Mouse (Mus musculus): ENCODE measurements around the gene Idh1. TPM values are rescaled to one million over a fixed set of nuclear protein-coding genes. Genes with fewer than 3 reads are reported as not detected.

Idh1 gene
- polyA plus RNA-seq, 1 experiment: 18.4 TPM

DNA sequence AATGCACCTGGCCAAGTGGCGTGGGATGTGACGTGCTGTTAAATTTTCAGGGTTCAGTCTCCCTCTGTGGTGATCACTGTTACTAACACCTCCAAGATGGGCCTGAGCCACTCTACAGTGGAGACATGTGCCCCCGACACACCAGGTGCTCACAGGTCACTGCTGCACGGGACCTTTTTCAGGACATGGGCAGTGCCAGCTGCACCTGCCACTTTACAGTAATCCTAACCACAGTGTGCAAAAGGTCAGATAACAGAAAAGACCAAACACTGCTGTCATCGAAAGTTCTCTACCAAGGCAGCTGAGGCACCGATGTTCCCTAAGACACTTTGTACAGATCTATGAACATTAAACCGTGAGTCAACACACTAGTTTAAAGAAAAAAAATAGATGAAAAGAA lies 16.8 kb downstream of the Idh1 start:
- H3K27ac ChIP-seq (ENCODE audit: control insufficient read depth, insufficient read depth, low read depth, low read length): no peak overlapping the region
- no peaks in the 10 kb centered on the region for H3K36me3 ChIP-seq (ENCODE audit: control insufficient read depth, insufficient read depth, low read length)
- no peak for TF ChIP-seq CTCF (IDR thresholded peaks at IDR 0.05; ENCODE audit: control insufficient read depth, insufficient read depth, insufficient replicate concordance, low read depth, low read length)
- H3K4me3 ChIP-seq (ENCODE audit: control insufficient read depth, low read depth, low read length): no peak overlapping the region
- H3K27me3 ChIP-seq (ENCODE audit: control insufficient read depth, insufficient read depth, low read length): no peaks in the 10 kb centered on the region
- no peaks in the 10 kb centered on the region for H3K4me1 ChIP-seq (ENCODE audit: control insufficient read depth, insufficient read depth, low read length)

DNA sequence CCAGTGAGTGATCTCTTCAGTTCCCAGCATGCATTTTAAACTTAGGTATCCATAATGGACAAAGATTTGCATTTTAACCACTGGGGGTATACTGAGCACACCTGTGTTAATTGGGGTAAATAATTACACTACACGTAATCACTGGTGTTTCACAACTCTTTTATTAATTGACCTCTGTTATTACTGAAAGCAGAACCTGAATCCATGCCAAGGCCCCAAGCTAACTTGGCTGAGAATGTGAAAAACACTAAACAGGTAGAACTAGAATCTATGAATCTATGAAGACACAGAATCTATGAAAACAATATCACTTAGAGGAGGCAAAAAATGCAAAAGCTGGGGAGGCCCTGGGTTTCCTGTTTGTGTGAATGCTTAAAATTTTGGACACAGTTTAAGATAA lies 18.8 kb downstream of the Idh1 start:
- no peak overlapping the region for H3K27ac ChIP-seq (ENCODE audit: control insufficient read depth, insufficient read depth, low read depth, low read length)
- TF ChIP-seq POLR2A (IDR thresholded peaks at IDR 0.05; ENCODE audit: control insufficient read depth, low read depth, low read length) (no peak), CTCF (IDR thresholded peaks at IDR 0.05; ENCODE audit: control insufficient read depth, insufficient read depth, insufficient replicate concordance, low read depth, low read length) (no peak)
- H3K4me3 ChIP-seq (ENCODE audit: control insufficient read depth, low read depth, low read length): no peak overlapping the region
- no peaks in the 10 kb centered on the region for H3K27me3 ChIP-seq (ENCODE audit: control insufficient read depth, insufficient read depth, low read length)
- H3K4me1 ChIP-seq (ENCODE audit: control insufficient read depth, insufficient read depth, low read length): no peaks in the 10 kb centered on the region
- no peaks in the 10 kb centered on the region for H3K36me3 ChIP-seq (ENCODE audit: control insufficient read depth, insufficient read depth, low read length)

DNA sequence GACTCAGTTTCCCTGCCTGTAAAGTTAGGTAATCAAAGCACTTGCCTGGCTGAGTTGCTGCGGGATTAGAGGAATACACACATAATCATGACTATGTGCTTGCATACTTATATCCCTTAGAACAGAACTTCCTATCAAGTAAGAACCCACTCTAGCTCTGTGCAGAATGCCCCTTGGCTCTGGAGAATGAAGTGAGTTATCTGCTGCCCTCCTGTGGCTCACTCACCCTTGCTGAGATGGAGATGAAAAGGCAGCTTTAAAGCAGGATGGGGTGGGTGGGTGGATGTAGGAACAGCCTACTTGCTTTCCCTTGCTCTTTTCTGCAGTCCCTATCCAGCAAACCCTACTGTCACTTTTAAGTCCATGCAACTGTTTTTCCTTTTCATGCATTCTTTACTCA lies 24.1 kb downstream of the Idh1 start:
- Histone ChIP-seq H3K4me1 (ENCODE audit: control insufficient read depth, insufficient read depth, low read length) (no peaks in the 10 kb centered on the region), H3K36me3 (ENCODE audit: control insufficient read depth, insufficient read depth, low read length) (no peaks in the 10 kb centered on the region), H3K27ac (ENCODE audit: control insufficient read depth, insufficient read depth, low read depth, low read length) (no peak overlapping the region), H3K27me3 (ENCODE audit: control insufficient read depth, insufficient read depth, low read length) (no peaks in the 10 kb centered on the region), H3K4me3 (ENCODE audit: control insufficient read depth, low read depth, low read length) (no peak overlapping the region)
- no peak for TF ChIP-seq CTCF (IDR thresholded peaks at IDR 0.05; ENCODE audit: control insufficient read depth, insufficient read depth, insufficient replicate concordance, low read depth, low read length)
- no peak for TF ChIP-seq POLR2A (IDR thresholded peaks at IDR 0.05; ENCODE audit: control insufficient read depth, low read depth, low read length)

DNA sequence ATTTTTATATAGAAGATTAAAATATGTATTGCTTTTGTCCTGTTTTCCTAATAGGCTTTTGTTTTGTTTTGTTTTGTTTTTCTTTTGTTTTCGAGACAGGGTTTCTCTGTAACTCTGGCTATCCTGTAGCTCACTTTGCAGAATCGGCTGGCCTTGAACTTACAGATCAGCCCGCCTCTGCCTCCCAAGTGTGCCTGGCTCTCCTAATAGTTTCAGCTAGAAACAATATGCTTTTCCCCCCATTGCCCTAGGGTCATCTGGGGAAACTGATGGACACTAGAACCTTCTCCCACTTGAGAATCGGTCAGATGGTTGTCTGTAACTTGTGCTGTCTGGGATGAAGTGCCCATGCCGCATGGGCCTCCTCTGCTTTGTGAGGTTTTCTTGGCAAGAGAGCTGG lies 30.2 kb downstream of the Idh1 start:
- TF ChIP-seq POLR2A (IDR thresholded peaks at IDR 0.05; ENCODE audit: control insufficient read depth, low read depth, low read length) (no peak), CTCF (IDR thresholded peaks at IDR 0.05; ENCODE audit: control insufficient read depth, insufficient read depth, insufficient replicate concordance, low read depth, low read length) (no peak)
- Histone ChIP-seq H3K36me3 (ENCODE audit: control insufficient read depth, insufficient read depth, low read length) (no peaks in the 10 kb centered on the region), H3K27me3 (ENCODE audit: control insufficient read depth, insufficient read depth, low read length) (no peaks in the 10 kb centered on the region), H3K27ac (ENCODE audit: control insufficient read depth, insufficient read depth, low read depth, low read length) (no peak overlapping the region), H3K4me1 (ENCODE audit: control insufficient read depth, insufficient read depth, low read length) (no peaks in the 10 kb centered on the region), H3K4me3 (ENCODE audit: control insufficient read depth, low read depth, low read length) (no peak overlapping the region)

DNA sequence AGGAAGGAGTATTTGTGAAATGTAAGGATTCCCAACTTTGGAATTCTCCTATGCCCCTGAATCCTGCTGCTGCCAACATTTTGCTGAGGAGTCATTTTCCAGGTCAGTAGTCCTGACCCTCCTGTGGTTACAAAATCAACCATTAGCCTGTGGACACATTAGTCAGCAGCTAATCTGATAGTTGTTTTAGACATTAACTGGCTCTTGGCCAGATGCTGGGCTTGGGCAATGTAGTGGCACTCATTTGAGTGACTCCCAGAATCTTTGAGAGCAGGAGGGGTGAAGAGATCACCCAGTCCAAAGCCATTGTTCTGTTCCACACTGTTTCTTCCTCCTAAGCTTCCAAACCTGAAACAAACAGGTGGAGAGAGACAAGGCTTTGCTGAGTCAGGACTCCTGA lies 31.5 kb downstream of the Idh1 start:
- Histone ChIP-seq H3K27me3 (ENCODE audit: control insufficient read depth, insufficient read depth, low read length) (no peaks in the 10 kb centered on the region), H3K4me1 (ENCODE audit: control insufficient read depth, insufficient read depth, low read length) (no peaks in the 10 kb centered on the region), H3K27ac (ENCODE audit: control insufficient read depth, insufficient read depth, low read depth, low read length) (no peak overlapping the region), H3K4me3 (ENCODE audit: control insufficient read depth, low read depth, low read length) (no peak overlapping the region), H3K36me3 (ENCODE audit: control insufficient read depth, insufficient read depth, low read length) (no peaks in the 10 kb centered on the region)
- TF ChIP-seq POLR2A (IDR thresholded peaks at IDR 0.05; ENCODE audit: control insufficient read depth, low read depth, low read length) (no peak), CTCF (IDR thresholded peaks at IDR 0.05; ENCODE audit: control insufficient read depth, insufficient read depth, insufficient replicate concordance, low read depth, low read length) (no peak)

DNA sequence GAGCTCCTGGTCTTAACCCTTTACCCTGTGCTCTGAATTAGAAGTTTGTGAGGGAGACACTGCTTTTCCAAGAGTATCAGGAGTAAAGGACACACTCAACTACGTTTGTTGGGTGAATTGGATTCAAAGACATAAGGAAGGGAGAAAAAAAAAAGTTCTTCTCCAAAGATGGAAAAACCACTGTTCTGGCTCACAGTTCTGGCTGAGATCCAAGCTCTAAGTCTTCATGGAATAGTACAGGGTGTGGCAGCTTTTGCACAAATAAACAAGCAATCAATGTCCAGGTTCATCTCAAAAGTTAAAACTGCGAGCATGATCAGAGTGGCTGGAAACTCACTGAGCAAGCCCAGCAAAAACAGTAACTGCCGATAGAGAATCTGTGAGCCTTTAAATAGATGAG lies 38.3 kb downstream of the Idh1 start:
- Histone ChIP-seq H3K4me3 (ENCODE audit: control insufficient read depth, low read depth, low read length) (no peak overlapping the region), H3K27me3 (ENCODE audit: control insufficient read depth, insufficient read depth, low read length) (no peaks in the 10 kb centered on the region), H3K27ac (ENCODE audit: control insufficient read depth, insufficient read depth, low read depth, low read length) (no peak overlapping the region), H3K36me3 (ENCODE audit: control insufficient read depth, insufficient read depth, low read length) (no peaks in the 10 kb centered on the region), H3K4me1 (ENCODE audit: control insufficient read depth, insufficient read depth, low read length) (no peaks in the 10 kb centered on the region)
- TF ChIP-seq POLR2A (IDR thresholded peaks at IDR 0.05; ENCODE audit: control insufficient read depth, low read depth, low read length) (no peak), CTCF (IDR thresholded peaks at IDR 0.05; ENCODE audit: control insufficient read depth, insufficient read depth, insufficient replicate concordance, low read depth, low read length) (no peak)

DNA sequence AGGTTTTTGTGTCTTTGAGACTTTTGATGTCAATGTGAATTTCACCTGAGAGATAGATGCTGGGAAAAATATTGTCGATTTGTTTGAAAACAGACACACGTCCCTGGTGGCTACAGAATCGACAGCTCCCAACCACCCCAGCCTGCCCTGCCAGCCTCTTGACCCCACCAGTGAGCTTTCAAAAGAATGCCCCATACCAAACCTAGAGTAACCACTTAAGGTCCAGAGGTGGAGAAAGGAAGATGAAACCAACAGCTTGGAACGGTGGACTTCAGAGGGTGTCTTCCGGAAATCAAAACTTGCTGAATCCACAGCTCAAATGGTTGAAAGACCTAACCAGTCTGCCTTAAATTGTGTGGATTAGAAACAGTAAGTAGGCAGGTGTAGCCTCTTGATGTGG lies 39.0 kb downstream of the Idh1 start:
- H3K4me1 ChIP-seq (ENCODE audit: control insufficient read depth, insufficient read depth, low read length): no peaks in the 10 kb centered on the region
- H3K4me3 ChIP-seq (ENCODE audit: control insufficient read depth, low read depth, low read length): no peak overlapping the region
- no peaks in the 10 kb centered on the region for H3K27me3 ChIP-seq (ENCODE audit: control insufficient read depth, insufficient read depth, low read length)
- H3K27ac ChIP-seq (ENCODE audit: control insufficient read depth, insufficient read depth, low read depth, low read length): no peak overlapping the region
- H3K36me3 ChIP-seq (ENCODE audit: control insufficient read depth, insufficient read depth, low read length): no peaks in the 10 kb centered on the region
- no peak for TF ChIP-seq POLR2A (IDR thresholded peaks at IDR 0.05; ENCODE audit: control insufficient read depth, low read depth, low read length)

DNA sequence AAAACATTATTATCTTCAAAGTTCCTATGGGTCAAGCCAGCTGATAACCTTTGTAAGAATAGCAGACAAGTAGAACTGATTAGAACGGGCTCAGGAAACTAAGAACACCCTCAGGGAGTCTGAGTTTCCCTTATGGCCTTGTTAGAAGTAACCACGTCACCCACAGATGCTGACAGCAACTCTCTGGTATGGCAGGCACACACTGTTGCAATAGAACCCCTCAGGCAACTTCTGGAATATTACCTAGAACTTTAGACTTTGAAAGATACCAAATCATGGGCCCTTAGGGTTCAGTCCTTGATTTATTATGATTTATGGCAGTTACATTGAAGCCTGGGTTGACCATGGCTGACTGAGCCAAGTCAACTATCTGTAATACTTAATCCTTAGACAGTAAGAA lies 39.7 kb downstream of the Idh1 start:
- no peaks in the 10 kb centered on the region for H3K27me3 ChIP-seq (ENCODE audit: control insufficient read depth, insufficient read depth, low read length)
- no peaks in the 10 kb centered on the region for H3K36me3 ChIP-seq (ENCODE audit: control insufficient read depth, insufficient read depth, low read length)
- H3K4me1 ChIP-seq (ENCODE audit: control insufficient read depth, insufficient read depth, low read length): no peaks in the 10 kb centered on the region
- no peak overlapping the region for H3K4me3 ChIP-seq (ENCODE audit: control insufficient read depth, low read depth, low read length)
- TF ChIP-seq CTCF (IDR thresholded peaks at IDR 0.05; ENCODE audit: control insufficient read depth, insufficient read depth, insufficient replicate concordance, low read depth, low read length) (no peak), POLR2A (IDR thresholded peaks at IDR 0.05; ENCODE audit: control insufficient read depth, low read depth, low read length) (no peak)
- H3K27ac ChIP-seq (ENCODE audit: control insufficient read depth, insufficient read depth, low read depth, low read length): no peak overlapping the region
